Mouse (Mus musculus): ENCODE data around the gene Fam20a. TPM values are rescaled to one million over a fixed set of nuclear protein-coding genes. Genes with fewer than 3 reads are reported as not detected.

The Fam20a gene
- polyA plus RNA-seq, 1 experiment from 2014 or later: 1.2 TPM

DNA sequence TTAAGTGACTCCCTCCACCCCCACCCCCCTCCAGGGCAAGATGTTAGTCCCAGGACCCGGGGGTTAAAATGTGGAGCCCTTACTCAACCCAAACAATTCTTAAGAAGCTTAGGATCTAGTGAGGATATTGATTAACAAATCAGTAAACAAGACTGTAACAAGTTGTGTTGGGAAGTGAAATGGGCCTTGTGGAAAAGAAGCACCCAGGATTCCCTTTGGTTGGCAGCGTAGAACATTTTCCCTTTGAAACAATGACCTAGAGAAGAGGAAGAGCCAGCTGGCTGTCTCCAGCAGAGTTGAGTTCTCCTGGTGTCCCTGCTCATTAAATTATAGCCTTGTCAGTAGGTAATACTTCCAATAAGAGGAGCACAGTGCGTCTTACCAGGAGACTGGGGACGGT is 13.3 kb downstream of the Fam20a start:
- no peak overlapping the region for H3K27ac ChIP-seq (ENCODE audit: low read length)
- H3K4me2 ChIP-seq (replicated peaks; ENCODE audit: low read depth, low read length): no peak overlapping the region
- no peaks in the 10 kb centered on the region for H3K4me1 ChIP-seq (ENCODE audit: control insufficient read depth, insufficient read depth, low read length)
- no peaks in the 10 kb centered on the region for H3K27me3 ChIP-seq (ENCODE audit: control insufficient read depth, insufficient read depth, low read length)
- no peak overlapping the region for H3K4me3 ChIP-seq (ENCODE audit: low read depth, low read length)
- no peak overlapping the region for H3K9ac ChIP-seq (replicated peaks; ENCODE audit: low read depth, low read length)
- H3K9me3 ChIP-seq (ENCODE audit: control insufficient read depth, low read depth, low read length): no peaks in the 10 kb centered on the region
- WGBS: 93% methylated on average over 4 of the region's 4 CpGs
- H3K36me3 ChIP-seq (ENCODE audit: control insufficient read depth, insufficient read depth, low read length): no peaks in the 10 kb centered on the region
- ATAC-seq (ENCODE audit: insufficient number of reproducible peaks, insufficient read depth, low FRiP score, low read depth): no peak

- Histone ChIP-seq H3K4me2 (replicated peaks; ENCODE audit: low read depth, low read length) (no peak overlapping the region), H3K27me3 (ENCODE audit: control insufficient read depth, insufficient read depth, low read length) (no peaks in the 10 kb centered on the region), H3K27ac (ENCODE audit: low read length) (no peak overlapping the region), H3K36me3 (ENCODE audit: control insufficient read depth, insufficient read depth, low read length) (no peaks in the 10 kb centered on the region), H3K9ac (replicated peaks; ENCODE audit: low read depth, low read length) (no peak overlapping the region), H3K4me1 (ENCODE audit: control insufficient read depth, insufficient read depth, low read length) (no peaks in the 10 kb centered on the region), H3K9me3 (ENCODE audit: control insufficient read depth, low read depth, low read length) (no peaks in the 10 kb centered on the region), H3K4me3 (ENCODE audit: low read depth, low read length) (no peak overlapping the region)
- no peak for ATAC-seq (ENCODE audit: insufficient number of reproducible peaks, insufficient read depth, low FRiP score, low read depth)
- 66% methylated on average over 3 of the region's 3 CpGs for WGBS
Measured at GRCm38 (mm10) chr11:109707442-109707841, 14.6 kb downstream of the Fam20a start.

DNA sequence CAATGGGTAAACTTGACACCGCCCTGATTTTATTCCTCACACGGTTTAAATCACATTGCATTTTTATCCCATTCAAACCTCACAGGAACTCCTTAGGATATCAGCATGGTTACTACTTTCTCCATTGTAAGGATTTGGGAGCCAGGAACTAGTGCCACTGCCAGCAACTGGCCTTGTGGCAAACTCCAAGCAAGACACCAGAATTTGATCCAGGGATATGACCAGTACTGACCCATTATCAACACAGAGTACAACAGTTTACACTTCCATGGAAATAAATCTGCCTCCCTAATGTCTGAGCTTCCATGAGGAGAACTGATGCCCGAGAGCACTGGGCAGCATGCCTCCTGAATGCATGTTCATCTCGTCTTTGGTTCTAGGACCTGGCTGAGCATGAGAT is 15.5 kb downstream of the Fam20a start:
- WGBS: 71% methylated on average over 4 of the region's 4 CpGs
- H3K4me2 ChIP-seq (replicated peaks; ENCODE audit: low read depth, low read length): no peak overlapping the region
- ATAC-seq (ENCODE audit: insufficient number of reproducible peaks, insufficient read depth, low FRiP score, low read depth): no peak
- no peaks in the 10 kb centered on the region for H3K36me3 ChIP-seq (ENCODE audit: control insufficient read depth, insufficient read depth, low read length)
- H3K27me3 ChIP-seq (ENCODE audit: control insufficient read depth, insufficient read depth, low read length): no peaks in the 10 kb centered on the region
- no peaks in the 10 kb centered on the region for H3K4me1 ChIP-seq (ENCODE audit: control insufficient read depth, insufficient read depth, low read length)
- no peak overlapping the region for H3K27ac ChIP-seq (ENCODE audit: low read length)
- H3K4me3 ChIP-seq (ENCODE audit: low read depth, low read length): no peak overlapping the region
- no peak overlapping the region for H3K9ac ChIP-seq (replicated peaks; ENCODE audit: low read depth, low read length)
- no peaks in the 10 kb centered on the region for H3K9me3 ChIP-seq (ENCODE audit: control insufficient read depth, low read depth, low read length)

GRCm38 (mm10) chr11:109706055-109706412 is 16.0 kb downstream of the Fam20a start:
- H3K4me1 ChIP-seq (ENCODE audit: control insufficient read depth, insufficient read depth, low read length): no peaks in the 10 kb centered on the region
- H3K4me3 ChIP-seq (ENCODE audit: low read depth, low read length): no peak overlapping the region
- no peaks in the 10 kb centered on the region for H3K36me3 ChIP-seq (ENCODE audit: control insufficient read depth, insufficient read depth, low read length)
- no peak overlapping the region for H3K4me2 ChIP-seq (replicated peaks; ENCODE audit: low read depth, low read length)
- H3K9me3 ChIP-seq (ENCODE audit: control insufficient read depth, low read depth, low read length): no peaks in the 10 kb centered on the region
- no peak overlapping the region for H3K9ac ChIP-seq (replicated peaks; ENCODE audit: low read depth, low read length)
- no peaks in the 10 kb centered on the region for H3K27me3 ChIP-seq (ENCODE audit: control insufficient read depth, insufficient read depth, low read length)
- ATAC-seq (ENCODE audit: insufficient number of reproducible peaks, insufficient read depth, low FRiP score, low read depth): no peak
- 49% methylated on average over 9 of the region's 9 CpGs for WGBS
- H3K27ac ChIP-seq (ENCODE audit: low read length): no peak overlapping the region

DNA sequence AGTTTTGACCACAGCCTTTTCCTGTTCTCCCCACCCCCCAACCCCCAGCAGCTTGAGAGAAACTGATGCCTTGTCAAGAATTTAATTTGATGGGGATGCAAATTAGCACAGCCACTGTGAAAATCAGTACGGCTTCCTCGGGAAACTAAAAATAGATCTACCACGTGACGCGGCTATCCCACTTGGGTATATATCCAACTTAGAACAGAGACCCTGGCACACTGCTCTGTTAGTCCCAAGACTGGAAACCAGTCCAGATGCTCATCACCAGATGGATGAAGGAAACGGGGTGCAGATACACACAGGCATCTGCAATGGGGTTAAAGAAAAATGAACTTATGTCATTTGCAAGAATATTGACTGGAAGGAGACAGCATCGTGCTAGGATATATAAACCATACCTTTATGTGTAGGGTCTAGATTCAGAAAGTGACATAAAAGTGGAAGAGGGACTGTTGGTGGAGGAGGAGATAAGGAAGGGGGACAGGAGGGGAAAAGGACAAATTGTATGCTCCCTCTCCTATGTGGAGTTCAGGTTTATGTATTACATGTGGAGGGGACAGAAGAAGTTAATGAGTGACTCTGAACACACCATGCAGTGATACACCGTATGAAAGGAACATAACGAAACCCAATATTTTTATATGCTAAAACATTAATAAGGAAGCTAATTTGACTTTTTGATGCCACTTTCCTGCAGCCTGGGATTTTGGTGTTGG is 16.6 kb downstream of the Fam20a start:
- no peak overlapping the region for H3K4me2 ChIP-seq (replicated peaks; ENCODE audit: low read depth, low read length)
- 76% methylated on average over 9 of the region's 9 CpGs for WGBS

DNA sequence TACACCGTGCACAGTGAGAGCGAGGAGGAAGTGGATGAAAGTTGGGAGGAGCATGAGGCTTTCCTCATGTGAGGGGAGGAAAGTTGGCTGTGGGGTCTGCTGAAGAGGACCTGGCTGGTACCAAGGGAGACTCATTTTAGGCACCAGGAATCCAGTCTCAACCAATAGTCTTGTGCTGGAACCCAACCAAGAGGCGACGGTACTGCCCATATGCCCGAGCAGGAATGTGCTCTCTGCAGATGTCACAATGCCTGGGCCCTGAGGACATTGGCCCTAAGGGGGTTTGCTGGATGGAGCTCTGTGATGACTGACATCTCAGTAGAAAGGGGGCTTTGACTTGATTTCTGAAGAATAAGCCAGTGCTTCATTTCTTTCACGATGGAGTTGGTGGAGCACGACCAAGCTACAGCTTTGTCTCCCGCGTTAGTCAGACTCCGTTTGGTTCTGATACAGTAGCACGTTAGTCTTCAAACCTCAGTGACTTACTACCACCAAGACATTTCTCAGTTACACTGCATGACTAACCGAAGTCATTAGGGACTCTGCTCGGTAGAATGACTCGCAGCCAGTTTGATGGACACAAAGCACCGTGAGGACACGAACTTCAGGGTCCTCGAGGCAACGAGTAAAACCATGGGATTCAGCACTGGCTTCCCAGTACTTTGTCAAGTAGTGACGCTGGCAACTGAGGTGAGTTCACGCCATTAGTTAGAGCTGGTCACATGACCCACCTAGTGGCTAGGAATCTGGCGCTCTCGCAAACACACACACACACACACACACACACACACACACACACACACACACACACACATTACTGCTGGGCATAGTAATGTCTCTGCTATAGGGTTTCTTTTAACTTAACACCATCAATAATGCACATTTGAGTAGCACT is 17.5 kb downstream of the Fam20a start:
- H3K9ac ChIP-seq (replicated peaks; ENCODE audit: low read depth, low read length): no peak overlapping the region
- no peak overlapping the region for H3K4me3 ChIP-seq (ENCODE audit: low read depth, low read length)
- ATAC-seq (ENCODE audit: insufficient number of reproducible peaks, insufficient read depth, low FRiP score, low read depth): no peak
- H3K27ac ChIP-seq (ENCODE audit: low read length): no peak overlapping the region
- no peaks in the 10 kb centered on the region for H3K36me3 ChIP-seq (ENCODE audit: control insufficient read depth, insufficient read depth, low read length)
- 93% methylated on average over 22 of the region's 22 CpGs for WGBS
- no peaks in the 10 kb centered on the region for H3K9me3 ChIP-seq (ENCODE audit: control insufficient read depth, low read depth, low read length)
- no peaks in the 10 kb centered on the region for H3K27me3 ChIP-seq (ENCODE audit: control insufficient read depth, insufficient read depth, low read length)
- no peak overlapping the region for H3K4me2 ChIP-seq (replicated peaks; ENCODE audit: low read depth, low read length)
- no peaks in the 10 kb centered on the region for H3K4me1 ChIP-seq (ENCODE audit: control insufficient read depth, insufficient read depth, low read length)

More for the DNA sequence above, 16.6 kb downstream of the Fam20a start:
- no peaks in the 10 kb centered on the region for H3K4me1 ChIP-seq (ENCODE audit: control insufficient read depth, insufficient read depth, low read length)
- H3K9ac ChIP-seq (replicated peaks; ENCODE audit: low read depth, low read length): no peak overlapping the region
- no peaks in the 10 kb centered on the region for H3K9me3 ChIP-seq (ENCODE audit: control insufficient read depth, low read depth, low read length)
- ATAC-seq (ENCODE audit: insufficient number of reproducible peaks, insufficient read depth, low FRiP score, low read depth): no peak
- no peak overlapping the region for H3K27ac ChIP-seq (ENCODE audit: low read length)
- no peak overlapping the region for H3K4me3 ChIP-seq (ENCODE audit: low read depth, low read length)
- no peaks in the 10 kb centered on the region for H3K36me3 ChIP-seq (ENCODE audit: control insufficient read depth, insufficient read depth, low read length)
- no peaks in the 10 kb centered on the region for H3K27me3 ChIP-seq (ENCODE audit: control insufficient read depth, insufficient read depth, low read length)

DNA sequence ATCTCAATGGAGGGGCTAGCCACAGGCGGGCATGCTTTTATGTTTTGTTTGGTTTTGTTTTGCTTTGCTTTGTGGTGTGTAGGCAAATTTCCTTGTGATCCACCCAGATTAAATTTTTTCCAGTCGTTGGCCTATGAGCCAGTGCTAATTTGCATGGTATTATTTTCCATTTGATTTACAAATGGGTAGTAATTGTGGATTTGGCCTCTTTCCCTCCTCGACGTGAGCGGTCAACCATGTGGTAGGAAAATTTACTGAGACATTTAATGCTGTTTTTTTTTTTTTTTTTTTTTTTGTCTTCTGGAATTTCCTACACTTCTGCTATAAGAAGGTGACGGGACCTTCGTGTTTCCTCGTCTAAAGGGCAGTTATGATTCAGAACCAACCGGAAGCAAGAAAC is 18.2 kb downstream of the Fam20a start:
- H3K36me3 ChIP-seq (ENCODE audit: control insufficient read depth, insufficient read depth, low read length): no peaks in the 10 kb centered on the region
- no peak for ATAC-seq (ENCODE audit: insufficient number of reproducible peaks, insufficient read depth, low FRiP score, low read depth)
- no peaks in the 10 kb centered on the region for H3K4me1 ChIP-seq (ENCODE audit: control insufficient read depth, insufficient read depth, low read length)
- no peak overlapping the region for H3K9ac ChIP-seq (replicated peaks; ENCODE audit: low read depth, low read length)
- H3K9me3 ChIP-seq (ENCODE audit: control insufficient read depth, low read depth, low read length): no peaks in the 10 kb centered on the region
- WGBS: 85% methylated on average over 9 of the region's 9 CpGs
- H3K4me3 ChIP-seq (ENCODE audit: low read depth, low read length): no peak overlapping the region
- no peaks in the 10 kb centered on the region for H3K27me3 ChIP-seq (ENCODE audit: control insufficient read depth, insufficient read depth, low read length)
- H3K27ac ChIP-seq (ENCODE audit: low read length): no peak overlapping the region
- H3K4me2 ChIP-seq (replicated peaks; ENCODE audit: low read depth, low read length): no peak overlapping the region

DNA sequence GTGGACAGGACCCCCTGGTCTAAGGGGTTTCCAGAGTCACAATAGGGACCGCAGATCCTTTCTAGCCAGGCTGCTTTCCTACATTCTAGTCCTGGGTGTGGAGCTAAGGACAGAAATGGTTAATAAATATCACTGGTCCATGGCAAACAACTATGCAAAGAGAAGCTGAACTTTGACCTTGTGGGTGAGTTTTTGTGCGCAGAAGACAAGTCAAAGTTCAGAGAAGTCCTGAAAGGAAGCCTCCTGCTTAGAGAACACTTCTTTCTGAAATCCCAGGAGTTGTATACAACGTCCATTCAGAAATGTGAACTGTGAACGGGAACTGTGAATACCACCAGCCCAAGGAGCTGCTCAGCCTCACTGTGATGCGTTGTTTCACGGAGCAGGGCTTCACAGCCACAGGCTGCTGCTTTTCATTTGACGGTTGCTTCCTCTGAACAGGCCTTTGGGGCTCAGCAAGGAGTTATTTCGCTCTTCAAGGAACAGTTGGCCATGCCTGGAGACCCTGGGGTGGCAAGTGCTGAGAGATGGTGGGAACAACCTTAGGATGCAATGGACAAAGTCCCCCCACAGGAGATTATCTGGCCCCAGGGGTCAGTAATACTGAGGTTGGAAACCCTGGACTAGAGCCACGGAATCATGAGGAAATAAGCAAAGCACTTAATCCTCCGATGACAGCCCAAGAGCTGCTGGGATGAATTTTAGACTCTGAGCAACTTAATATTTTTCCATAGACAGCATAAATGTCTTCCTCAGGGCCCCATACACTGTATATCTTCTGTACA is 19.9 kb downstream of the Fam20a start:
- Histone ChIP-seq H3K27me3 (ENCODE audit: control insufficient read depth, insufficient read depth, low read length) (no peaks in the 10 kb centered on the region), H3K4me1 (ENCODE audit: control insufficient read depth, insufficient read depth, low read length) (no peaks in the 10 kb centered on the region), H3K4me2 (replicated peaks; ENCODE audit: low read depth, low read length) (no peak overlapping the region), H3K9me3 (ENCODE audit: control insufficient read depth, low read depth, low read length) (no peaks in the 10 kb centered on the region), H3K9ac (replicated peaks; ENCODE audit: low read depth, low read length) (no peak overlapping the region), H3K36me3 (ENCODE audit: control insufficient read depth, insufficient read depth, low read length) (no peaks in the 10 kb centered on the region), H3K4me3 (ENCODE audit: low read depth, low read length) (no peak overlapping the region), H3K27ac (ENCODE audit: low read length) (no peak overlapping the region)
- ATAC-seq (ENCODE audit: insufficient number of reproducible peaks, insufficient read depth, low FRiP score, low read depth): no peak
- 44% methylated on average over 10 of the region's 10 CpGs for WGBS

Measured in stomach, embryonic 14.5 days (tissue).